Mouse (Mus musculus) fibroblast of lung, adult 2 months (primary cell): Measurements from ENCODE around the gene Pinlyp.

Experiments
- DNase-seq: peaks from one replicate; pipeline ENCODE4 v3.0.0-alpha.2; 2011; ENCODE audit warnings: low read depth

Gene Pinlyp

GRCm38 (mm10) chr7:24546068-24546614, at the start of gene Pinlyp, which contains the start of gene Xrcc1:
Gene Pinlyp (minus strand): TSS chr7:24546118.
Gene Xrcc1 (plus strand): TSS chr7:24546289.
- no peak for DNase-seq

DNA sequence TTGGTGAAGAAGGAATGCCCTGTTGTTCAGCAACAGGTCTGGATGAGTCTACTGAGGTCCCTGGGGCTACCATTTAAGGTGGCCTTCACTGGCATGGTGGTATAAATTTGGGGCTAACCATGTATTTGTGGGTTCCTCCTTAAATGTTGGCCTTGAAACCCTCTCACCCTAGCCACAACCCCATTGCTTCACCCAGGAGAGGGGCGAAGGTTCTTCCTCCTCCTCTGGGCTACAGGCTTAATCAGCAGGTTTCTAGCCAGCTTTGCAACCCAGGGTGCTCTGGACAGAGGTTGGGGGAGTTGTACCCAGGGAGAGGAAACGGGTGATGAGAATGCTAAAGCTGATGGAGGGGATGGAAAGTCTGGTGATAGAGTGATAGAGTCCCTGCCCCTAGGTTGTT, 49.5 kb upstream of the Pinlyp start:
- DNase-seq = no peak

DNA sequence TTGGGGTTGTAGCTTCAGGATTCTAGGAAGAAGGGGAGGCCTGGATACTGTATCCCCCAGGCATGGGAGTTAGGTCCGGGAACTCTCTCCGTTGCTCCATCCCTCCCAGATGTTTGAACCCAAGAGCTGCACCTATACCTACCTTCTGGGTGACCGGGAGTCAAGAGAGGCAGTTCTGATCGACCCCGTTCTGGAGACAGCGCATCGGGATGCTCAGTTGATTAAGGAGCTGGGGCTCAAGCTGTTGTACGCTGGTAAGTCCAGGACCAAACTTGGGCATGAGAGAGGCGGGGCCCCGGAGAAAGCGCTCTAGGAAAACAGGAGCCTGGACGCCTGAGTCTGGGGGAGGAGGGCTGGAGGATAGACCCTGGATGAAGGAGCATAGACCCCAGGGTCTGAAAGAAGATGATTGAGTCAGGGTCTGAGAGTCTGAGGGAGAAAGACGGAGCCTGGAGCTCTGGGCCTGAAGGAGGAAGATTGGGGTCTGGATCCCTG, 48.4 kb upstream of the Pinlyp start:
- no peak for DNase-seq

DNA sequence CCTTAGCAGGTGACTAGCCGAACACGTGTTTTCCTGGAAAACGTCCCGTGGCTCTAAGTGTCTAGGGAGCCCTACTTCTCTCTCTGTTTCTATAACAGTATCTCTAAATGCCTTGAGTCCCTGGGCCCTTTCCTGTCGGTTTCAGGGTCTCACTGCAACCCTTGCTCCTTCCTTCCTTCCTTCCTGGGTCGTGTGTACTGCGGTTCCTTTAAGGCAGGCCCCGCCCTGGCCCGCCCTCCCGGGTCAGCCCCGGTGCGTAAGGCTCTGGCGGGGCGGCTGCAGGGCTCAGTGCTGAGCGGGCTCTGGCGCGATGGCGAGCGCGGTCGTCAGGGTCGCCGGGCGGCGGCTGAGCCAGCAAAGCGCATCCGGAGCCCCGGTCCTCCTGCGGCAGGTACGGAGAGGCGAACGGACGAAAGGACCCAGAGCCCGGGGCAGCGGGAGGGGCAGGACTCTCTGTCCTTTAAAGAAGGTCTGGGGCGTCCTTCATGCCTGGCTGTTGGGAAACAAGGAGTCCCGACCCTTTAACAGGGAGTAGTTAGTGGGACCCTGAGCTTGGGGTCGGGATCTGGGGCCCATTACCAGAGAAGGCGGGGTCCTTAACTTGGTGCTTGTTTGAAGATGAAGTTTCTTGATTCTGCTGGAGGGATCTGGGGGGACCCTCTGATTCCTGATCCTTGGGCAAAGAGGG, 47.8 kb upstream of the Pinlyp start:
- peak; percentile 23 for DNase-seq

- no peak for DNase-seq
Measured at GRCm38 (mm10) chr7:24592781-24593180, 46.9 kb upstream of the Pinlyp start.

- no peak for DNase-seq
Measured at GRCm38 (mm10) chr7:24592163-24592562, 46.2 kb upstream of the Pinlyp start.

DNA sequence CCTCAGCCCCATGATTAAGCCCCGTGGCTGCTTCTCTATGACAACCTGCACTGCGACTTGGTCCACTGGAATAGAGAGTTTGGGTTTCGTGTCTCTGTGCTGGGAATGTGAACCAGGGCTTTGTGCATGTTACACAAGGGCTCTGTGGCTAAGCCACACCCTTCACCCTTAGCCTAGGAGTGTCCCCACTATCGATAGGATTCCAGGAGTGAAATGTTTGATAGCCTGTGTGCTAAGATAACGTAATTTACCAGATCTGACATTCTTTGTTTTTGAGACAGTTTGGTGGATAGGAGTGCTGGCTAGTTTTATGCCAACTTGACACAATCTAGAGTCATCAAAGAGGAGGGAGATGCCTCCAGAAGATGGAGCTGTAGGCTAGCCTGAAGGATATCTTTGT, 45.8 kb upstream of the Pinlyp start:
- no peak for DNase-seq

DNA sequence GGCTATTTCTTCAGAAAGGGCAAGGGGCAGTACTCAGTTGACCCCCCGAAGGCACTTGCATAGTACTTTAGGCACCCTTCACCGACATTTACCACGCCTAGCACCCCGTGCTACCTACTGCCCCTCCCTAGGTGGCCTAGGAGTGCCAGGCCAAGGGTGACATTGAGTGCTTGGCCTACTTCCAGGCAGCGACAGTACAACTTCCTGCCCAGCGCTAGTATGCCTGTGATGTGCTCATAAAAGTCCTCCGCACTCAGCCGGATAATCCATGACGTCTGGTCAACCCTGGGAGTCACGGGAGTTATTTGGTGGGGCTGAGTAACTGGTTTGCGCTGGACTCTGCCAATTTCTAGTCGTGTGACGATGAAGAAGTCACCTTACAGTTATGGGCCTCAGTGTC, 42.4 kb upstream of the Pinlyp start:
- DNase-seq = no peak

- DNase-seq = no peak
Measured at GRCm38 (mm10) chr7:24587330-24588105, 41.6 kb upstream of the Pinlyp start, which contains the start of the genes Ethe1 and Zfp575. Gene Ethe1 (plus strand): TSS chr7:24587543. Gene Zfp575 (minus strand): TSS chr7:24587641.

DNA sequence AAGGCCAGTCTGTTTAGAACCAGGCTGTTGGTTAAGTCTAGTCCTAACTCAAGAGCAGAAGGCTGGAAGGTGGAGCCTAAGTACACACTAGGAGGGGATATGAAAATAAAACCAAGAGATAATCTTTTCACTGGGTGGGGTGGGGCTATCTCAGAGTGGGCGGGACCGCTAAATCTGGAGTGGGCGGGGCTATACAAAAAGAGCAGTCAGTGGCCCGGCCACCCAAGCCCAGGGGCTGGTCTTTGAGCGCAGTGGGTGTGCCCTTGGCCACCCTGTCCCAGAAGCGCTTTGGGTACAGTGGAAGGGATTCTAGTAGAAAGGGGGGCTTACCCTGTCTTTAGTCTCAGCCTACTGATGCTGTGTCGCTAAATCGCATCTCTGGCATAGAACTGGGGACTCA, 40.9 kb upstream of the Pinlyp start:
- no peak for DNase-seq

GRCm38 (mm10) chr7:24585995-24586394, 40.1 kb upstream of the Pinlyp start:
- no peak for DNase-seq

GRCm38 (mm10) chr7:24584876-24585275, 39.0 kb upstream of the Pinlyp start:
- no peak for DNase-seq

DNA sequence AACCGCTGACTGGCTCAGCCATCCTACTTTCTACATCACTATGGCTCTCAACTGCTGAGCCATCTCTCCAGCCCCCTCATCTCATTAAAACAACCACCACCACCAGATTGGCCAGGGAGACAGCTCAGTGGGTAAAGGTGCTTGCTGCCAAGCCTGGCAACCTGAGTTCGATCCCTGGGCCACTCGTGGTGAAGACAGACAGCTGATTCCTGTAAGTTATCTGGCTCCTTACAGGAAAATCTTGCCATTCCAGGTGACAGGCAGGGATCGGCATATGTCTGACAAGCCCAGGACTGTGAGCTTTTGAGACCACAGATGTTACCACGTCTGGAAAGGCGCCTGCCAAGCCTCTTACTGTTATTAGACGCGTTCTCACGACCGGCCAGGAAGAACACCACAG, 31.9 kb upstream of the Pinlyp start:
- no peak for DNase-seq

DNA sequence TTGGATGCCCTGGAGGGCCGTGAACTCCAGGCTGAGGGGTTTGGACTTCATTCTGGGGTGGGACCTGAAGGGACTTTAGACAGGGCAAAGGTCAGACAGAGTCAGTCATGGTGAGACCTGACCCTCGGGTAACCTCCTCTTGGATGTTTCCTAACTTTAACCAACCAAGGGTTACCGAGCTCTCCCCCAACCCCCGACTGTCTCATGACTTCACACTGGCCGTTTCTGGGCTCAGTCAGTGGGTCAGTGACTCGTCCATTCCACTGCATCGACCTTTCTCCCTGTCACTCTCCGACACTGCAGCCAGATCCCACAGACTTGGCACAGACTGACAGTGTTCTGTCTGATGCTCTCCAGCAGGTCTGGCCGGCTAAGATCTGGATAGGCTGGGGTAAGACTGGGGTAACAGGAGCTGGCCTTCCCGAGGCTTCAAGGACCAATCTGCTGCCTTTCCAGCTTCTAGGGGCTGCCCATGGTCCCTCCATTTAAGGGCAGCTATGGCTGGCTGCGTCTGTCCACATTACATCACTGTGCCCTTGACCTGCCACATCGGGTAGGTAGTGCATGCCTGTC, 28.4 kb upstream of the Pinlyp start:
- peak; percentile 33 for DNase-seq

GRCm38 (mm10) chr7:24572455-24572854, 26.5 kb upstream of the Pinlyp start:
- no peak for DNase-seq

GRCm38 (mm10) chr7:24571071-24571470, 25.2 kb upstream of the Pinlyp start:
- DNase-seq = no peak

DNA sequence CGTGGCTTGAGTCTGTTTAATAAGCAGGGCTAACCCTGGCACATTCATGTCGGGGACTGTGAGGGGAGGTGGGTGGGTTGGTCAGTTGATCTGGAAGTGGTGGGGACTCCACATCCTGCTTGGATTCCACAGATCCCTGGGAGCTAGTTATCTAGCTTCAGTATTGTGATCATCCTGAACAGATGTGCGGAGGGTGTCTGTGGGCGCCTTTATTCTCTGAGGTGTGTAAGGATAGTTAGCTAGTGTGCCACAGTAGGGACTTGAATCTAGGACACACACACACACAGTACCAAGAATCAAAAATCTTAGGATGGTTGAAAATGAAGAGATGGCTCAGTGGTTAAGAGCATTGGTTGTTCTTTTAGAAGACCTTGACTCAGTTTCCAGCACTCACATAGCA, 22.6 kb upstream of the Pinlyp start:
- DNase-seq = no peak

DNA sequence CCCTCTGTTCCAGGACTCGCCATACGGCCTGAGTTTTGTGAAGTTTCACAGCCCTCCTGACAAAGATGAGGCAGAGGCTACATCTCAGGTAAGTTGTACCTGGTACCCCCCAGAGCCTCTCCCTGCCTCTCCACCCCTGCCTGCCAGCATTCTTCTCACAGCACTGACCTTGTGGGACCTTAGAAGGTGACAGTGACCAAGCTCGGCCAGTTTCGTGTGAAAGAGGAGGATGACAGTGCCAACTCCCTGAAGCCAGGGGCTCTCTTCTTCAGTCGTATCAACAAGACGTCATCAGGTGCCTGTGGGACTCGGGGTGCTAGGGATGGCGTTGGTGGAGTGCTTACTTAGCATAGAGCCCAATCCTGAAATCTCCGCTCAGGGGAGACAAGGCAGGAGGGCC, 20.3 kb upstream of the Pinlyp start:
- DNase-seq = no peak

GRCm38 (mm10) chr7:24565627-24566026, 19.7 kb upstream of the Pinlyp start:
- DNase-seq = no peak

GRCm38 (mm10) chr7:24564607-24565265, 18.8 kb upstream of the Pinlyp start:
- no peak for DNase-seq

GRCm38 (mm10) chr7:24563837-24564206, 17.9 kb upstream of the Pinlyp start:
- DNase-seq = no peak

DNA sequence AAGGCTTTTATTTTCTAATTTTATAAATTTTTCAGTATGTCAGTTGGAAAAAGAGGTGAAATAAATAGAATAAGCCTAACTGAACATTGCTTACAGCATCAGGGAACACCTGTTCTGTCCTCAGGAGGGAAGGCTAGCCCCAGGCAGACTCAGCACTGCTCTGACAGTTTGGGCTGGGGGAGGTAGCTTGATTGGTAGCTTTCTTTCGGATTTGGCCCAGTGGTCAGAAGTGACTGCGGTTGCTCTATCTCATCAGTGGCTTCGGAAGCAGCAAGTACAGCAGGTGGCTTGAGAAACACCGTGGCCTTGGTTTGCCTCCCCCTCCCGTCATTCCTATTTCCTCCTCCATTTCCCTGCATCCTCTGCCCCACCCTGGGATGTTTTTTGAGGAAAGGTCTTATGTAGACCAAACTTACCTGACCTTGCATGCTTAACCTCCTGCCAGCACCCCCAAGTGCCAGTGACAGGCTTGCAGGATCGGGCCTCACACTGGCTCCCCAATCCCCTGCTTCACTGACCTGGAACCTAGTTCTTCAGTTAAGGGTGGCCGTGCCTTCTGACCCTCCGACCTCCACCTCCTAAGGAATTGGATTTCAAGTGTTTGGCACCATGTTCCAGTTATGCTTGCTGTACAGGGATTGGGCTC, 17.4 kb upstream of the Pinlyp start:
- DNase-seq = no peak
